8 mouse cellular contexts compared by ENCODE assay signal in the genomic region with DNA sequence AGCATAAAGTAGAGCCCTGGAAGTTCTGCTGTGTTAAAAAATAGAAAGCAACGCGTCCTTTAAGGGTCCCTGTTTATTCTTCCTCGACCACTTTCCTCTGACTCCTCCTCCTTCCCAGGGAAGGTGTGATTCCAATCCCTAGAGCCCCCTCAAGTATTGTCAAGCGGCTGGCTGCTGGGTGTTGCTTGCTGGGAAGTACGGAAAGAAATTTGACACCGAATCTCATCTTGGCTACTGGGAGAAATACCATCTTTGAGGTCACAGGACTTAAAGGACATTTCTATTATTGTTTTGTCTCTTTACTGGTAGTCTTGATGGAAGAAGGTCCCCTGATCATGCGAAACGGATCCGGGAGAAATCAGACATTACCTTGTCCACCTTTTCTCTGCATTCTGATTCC. TPM values are rescaled to one million over a fixed set of nuclear protein-coding genes. Genes with fewer than 3 reads are reported as not detected.
DNase-seq lines count a peak whose midpoint lies in the region; ATAC-seq lines count a peak whose summit lies in the region.

A gene (plus strand): TSS at position 156 of the 400 bp plus-strand sequence.

- peak within 1 kb of the TSS; percentile 54 for H3K9ac ChIP-seq in embryonic facial prominence, embryonic 14.5 days (ENCODE audit: low read depth, low read length)
- H3K9ac ChIP-seq in limb, embryonic 12.5 days (replicated peaks) = peak within 1 kb of the TSS; percentile 53
- H3K9ac ChIP-seq in stomach, embryonic 16.5 days (ENCODE audit: low read length) = peak within 1 kb of the TSS; percentile 62

- H3K27ac ChIP-seq in embryonic facial prominence, embryonic 14.5 days (replicated peaks; ENCODE audit: low read depth, low read length) = no peak within 1 kb of the TSS
- no peak within 1 kb of the TSS for H3K27ac ChIP-seq in limb, embryonic 12.5 days
- H3K27ac ChIP-seq in stomach, embryonic 16.5 days (ENCODE audit: low read length) = no peak within 1 kb of the TSS

- DNase-seq in embryonic facial prominence, embryonic 14.5 days (ENCODE audit: low spot score) = no peak
- no peak for DNase-seq in ovary, postnatal 14 days (ENCODE audit: low spot score)
- DNase-seq in urinary bladder, postnatal 10 days (ENCODE audit: low spot score) = no peak

- H3K9me3 ChIP-seq in megakaryocyte, embryonic 14.5 days = peaks cover 16% of the 10 kb centered on the region; the same call in 1 of the 2 replicates
- no peaks in the 10 kb centered on the region for H3K9me3 ChIP-seq in embryonic facial prominence, embryonic 14.5 days (ENCODE audit: control insufficient read depth, low read length)
- no peaks in the 10 kb centered on the region for H3K9me3 ChIP-seq in limb, embryonic 12.5 days
- H3K9me3 ChIP-seq in stomach, embryonic 16.5 days (replicated peaks; ENCODE audit: control insufficient read depth, low read length) = no peaks in the 10 kb centered on the region

- ATAC-seq in megakaryocyte, adult 5-6 weeks (ENCODE audit: poor library complexity, severe bottlenecking) = no peak
- ATAC-seq in embryonic facial prominence, embryonic 14.5 days (ENCODE audit: low read depth) = no peak; the same call in 1 of the 2 replicates
- no peak; the same call in 1 of the 2 replicates for ATAC-seq in limb, embryonic 12.5 days (ENCODE audit: insufficient number of reproducible peaks, insufficient read depth, low FRiP score, low TSS enrichment, low read depth)
- ATAC-seq in stomach, embryonic 16.5 days (ENCODE audit: insufficient read depth, low FRiP score) = no peak
- no peak for ATAC-seq in megakaryocyte progenitor cell, adult 5-6 weeks (replicated peaks; ENCODE audit: poor library complexity)

- peaks cover 19% of the 10 kb centered on the region for H3K27me3 ChIP-seq in megakaryocyte, embryonic 14.5 days (replicated peaks)
- peaks cover 10% of the 10 kb centered on the region; the same call in 1 of the 2 replicates for H3K27me3 ChIP-seq in embryonic facial prominence, embryonic 14.5 days (replicated peaks; ENCODE audit: control insufficient read depth, insufficient read depth, low read length)
- peaks cover 34% of the 10 kb centered on the region for H3K27me3 ChIP-seq in limb, embryonic 12.5 days
- no peaks in the 10 kb centered on the region; the same call in 1 of the 2 replicates for H3K27me3 ChIP-seq in stomach, embryonic 16.5 days (ENCODE audit: control insufficient read depth, insufficient read depth, low read length)

- H3K36me3 ChIP-seq in megakaryocyte, embryonic 14.5 days (replicated peaks; ENCODE audit: low read length) = no peaks in the 10 kb centered on the region
- H3K36me3 ChIP-seq in embryonic facial prominence, embryonic 14.5 days (ENCODE audit: control insufficient read depth, insufficient read depth, low read length) = no peaks in the 10 kb centered on the region
- no peaks in the 10 kb centered on the region for H3K36me3 ChIP-seq in limb, embryonic 12.5 days
- no peaks in the 10 kb centered on the region for H3K36me3 ChIP-seq in stomach, embryonic 16.5 days (ENCODE audit: control insufficient read depth, insufficient read depth, low read length)

- H3K4me3 ChIP-seq in megakaryocyte, embryonic 14.5 days (replicated peaks) = peak within 1 kb of the TSS; percentile 77
- peak within 1 kb of the TSS; percentile 41 for H3K4me3 ChIP-seq in embryonic facial prominence, embryonic 14.5 days (ENCODE audit: low read depth, low read length)
- H3K4me3 ChIP-seq in limb, embryonic 12.5 days (replicated peaks) = peak within 1 kb of the TSS; percentile 40
- peak within 1 kb of the TSS; percentile 44 for H3K4me3 ChIP-seq in stomach, embryonic 16.5 days (replicated peaks; ENCODE audit: low read length)

- 1% methylated on average over 9 of the region's 9 CpGs for WGBS in embryonic facial prominence, embryonic 14.5 days
- 2% methylated on average over 9 of the region's 9 CpGs for WGBS in limb, embryonic 12.5 days
- WGBS in stomach, embryonic 16.5 days = 5% methylated on average over 9 of the region's 9 CpGs

- H3K4me2 ChIP-seq in embryonic facial prominence, embryonic 14.5 days (ENCODE audit: low read depth, low read length) = peak within 1 kb of the TSS; percentile 82
- peak within 1 kb of the TSS; percentile 74 for H3K4me2 ChIP-seq in limb, embryonic 12.5 days
- peak within 1 kb of the TSS; percentile 83 for H3K4me2 ChIP-seq in stomach, embryonic 16.5 days (ENCODE audit: low read depth, low read length)

- peaks cover 10% of the 10 kb centered on the region; the same call in 1 of the 2 replicates for H3K4me1 ChIP-seq in megakaryocyte, embryonic 14.5 days
- 0 out of 2 replicates have a peak, but pooled peaks cover 8% of the 10 kb centered on the region for H3K4me1 ChIP-seq in embryonic facial prominence, embryonic 14.5 days (ENCODE audit: control insufficient read depth, insufficient read depth, low read length)
- peaks cover 14% of the 10 kb centered on the region for H3K4me1 ChIP-seq in limb, embryonic 12.5 days (replicated peaks)
- H3K4me1 ChIP-seq in stomach, embryonic 16.5 days (ENCODE audit: control insufficient read depth, insufficient read depth, low read length) = 0 out of 2 replicates have a peak, but pooled peaks cover 5% of the 10 kb centered on the region

RNA-seq across cellular contexts. Expression of the gene that starts here (rescaled TPM):
- not detected in 2 replicates for polyA plus RNA-seq in megakaryocyte, embryonic 14.5 days (2012; ENCODE audit: insufficient read depth, low replicate concordance)
- total RNA-seq in megakaryocyte, adult 5-6 weeks (2015) = 0.09 TPM in 1 of 2 replicates, not detected in the other
- 0.37 TPM in 1 of 2 replicates, not detected in the other for total RNA-seq in megakaryocyte, adult 5-6 weeks (2017)
- 1.4 and 1.7 TPM in 2 replicates for polyA plus RNA-seq in embryonic facial prominence, embryonic 14.5 days (2014; fragmentation: Nextera tagmentation; extraction: Ambion mirVana)
- polyA plus RNA-seq in limb, embryonic 12.5 days (2016; fragmentation: Nextera tagmentation; extraction: Ambion mirVana) = 0.40 TPM in 2 replicates
- 5.9 and 6.7 TPM in 2 replicates for polyA plus RNA-seq in stomach, embryonic 16.5 days (2015; fragmentation: Nextera tagmentation; extraction: Ambion mirVana)
- total RNA-seq in megakaryocyte progenitor cell, adult 5-6 weeks (2015) = not detected in 2 replicates
- total RNA-seq in megakaryocyte progenitor cell, adult 5-6 weeks (2017) = 0.04 TPM in 1 of 2 replicates, not detected in the other
